Mouse (Mus musculus) embryo, embryonic 10 days (tissue): ENCODE results near the gene Vegfb.

Experiments used
- DNase-seq: peaks from one replicate; pipeline ENCODE4 v3.0.0-alpha.2; 2015; ENCODE audit warnings: low spot score

Vegfb gene

GRCm38 (mm10) chr19:6941372-6942248 is 45.8 kb downstream of the Vegfb start, which contains the start of gene Bad:
Bad (plus strand) TSS chr19:6941861.
- peak; percentile 97 for DNase-seq

- no peak for DNase-seq
Observed at GRCm38 (mm10) chr19:6940396-6941351, 46.8 kb downstream of the Vegfb start.

- no peak for DNase-seq
Observed at GRCm38 (mm10) chr19:6939106-6940002, 48.1 kb downstream of the Vegfb start.

GRCm38 (mm10) chr19:6937541-6938465 is 49.6 kb downstream of the Vegfb start:
- no peak for DNase-seq

- DNase-seq: no peak
Observed at GRCm38 (mm10) chr19:6936299-6936698, 51.2 kb downstream of the Vegfb start.

GRCm38 (mm10) chr19:6934195-6934977 is 53.1 kb downstream of the Vegfb start, which contains the start of gene Kcnk4:
Kcnk4 (minus strand) TSS chr19:6934515.
- no peak for DNase-seq

- no peak for DNase-seq
Observed at GRCm38 (mm10) chr19:6933436-6934194, 53.8 kb downstream of the Vegfb start.

- no peak for DNase-seq
Observed at GRCm38 (mm10) chr19:6933102-6933435, 54.4 kb downstream of the Vegfb start.
